Mouse (Mus musculus) urinary bladder, adult 2 months (tissue): ENCODE results near the gene Mfsd1. TPM values are rescaled to one million over a fixed set of nuclear protein-coding genes. Genes with fewer than 3 reads are reported as not detected.

Source experiments
- DNase-seq: peaks from one replicate; pipeline ENCODE4 v3.0.0; 2022; ENCODE audit warnings: low spot score
- polyA plus RNA-seq: library from polyadenylated mRNA; depleted of rRNA; stranded (reverse); fragments of >200 nt; gene quantifications from 2 replicates; pipeline ENCODE4 v1.2.3, GENCODE M21; 2012; rRNA removed

Mfsd1 gene
- polyA plus RNA-seq, 1 experiment, result 42.2 TPM

DNA sequence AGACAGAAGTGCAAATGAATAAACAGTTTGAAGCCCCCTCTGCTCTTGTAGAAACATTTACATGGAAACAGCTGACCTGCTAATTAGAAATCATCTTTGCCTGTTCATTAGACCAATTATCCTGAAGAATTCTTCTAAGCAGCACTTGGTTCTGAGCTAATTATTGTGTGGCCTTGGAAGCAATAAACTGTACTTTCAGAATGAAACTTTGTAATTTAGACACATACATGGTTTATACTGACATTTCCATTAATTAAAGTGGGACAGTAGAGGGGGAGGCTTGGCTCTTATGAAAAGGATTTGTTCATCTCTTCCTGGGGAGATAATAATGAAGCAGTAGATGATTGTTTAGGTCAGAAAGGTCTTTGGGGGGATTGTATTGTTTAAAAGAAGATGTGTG, 35.7 kb downstream of the Mfsd1 start:
- no peak for DNase-seq

GRCm38 (mm10) chr3:67624629-67625028, 42.1 kb downstream of the Mfsd1 start:
- no peak for DNase-seq

DNA sequence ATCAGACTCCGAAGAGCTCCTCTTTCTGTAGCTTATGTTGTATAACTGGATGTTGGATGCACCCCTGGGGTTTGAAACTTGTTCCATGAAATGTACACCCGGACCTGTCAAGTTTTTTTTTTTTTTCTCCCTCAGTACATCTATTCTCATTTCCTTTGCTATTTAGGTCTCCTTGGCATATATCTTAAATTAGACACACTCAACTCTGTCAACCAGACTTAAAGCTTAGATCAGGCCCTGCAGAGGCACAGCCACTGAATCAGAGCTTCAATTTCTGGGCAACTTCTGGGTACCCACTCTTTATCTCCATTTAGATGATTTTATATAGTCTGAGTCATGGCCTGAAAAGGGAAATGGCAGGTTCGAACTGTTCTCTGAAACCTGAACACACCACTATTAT, 60.6 kb downstream of the Mfsd1 start:
- no peak for DNase-seq

- no peak for DNase-seq
These were observed 63.3 kb downstream of the Mfsd1 start for GRCm38 (mm10) chr3:67645640-67646466.

Other genes starting within 250 kb of the Mfsd1 start
- 0.92 and 0.97 TPM in 2 replicates for gene Mlf1, start 208.6 kb upstream of the Mfsd1 start, polyA plus RNA-seq
- not detected in 2 replicates for gene Gm17402, start 207.6 kb upstream of the Mfsd1 start, polyA plus RNA-seq
- 28.5 and 28.8 TPM in 2 replicates for gene Gfm1, start 152.6 kb upstream of the Mfsd1 start, polyA plus RNA-seq
- gene Lxn, start 118.8 kb upstream of the Mfsd1 start, polyA plus RNA-seq, result 31.9 and 34.4 TPM in 2 replicates
- gene Rarres1, start 67.2 kb upstream of the Mfsd1 start, polyA plus RNA-seq, result 0.55 and 0.91 TPM in 2 replicates